Mouse (Mus musculus) stomach, embryonic 16.5 days (tissue): ENCODE results near the gene Snai1. TPM values are rescaled to one million over a fixed set of nuclear protein-coding genes. Genes with fewer than 3 reads are reported as not detected.

ENCODE experiments used
- ATAC-seq: fragments of 200-750 bp; cut with Nextera tagmentation; 2 replicates; pipeline ENCODE4 v1.8.0; 2017; ENCODE audit warnings: moderate number of reproducible peaks, moderate TSS enrichment; ENCODE audit not compliant: insufficient read depth, low FRiP score
- H3K27ac ChIP-seq: fragments of 300-500 bp; sonication (generic); 2 replicates; pipeline ENCODE4 v1.5.1; 2014; ENCODE audit warnings: low read length
- H3K27me3 ChIP-seq: fragments of 300-500 bp; sonication (generic); 2 replicates; pipeline ENCODE4 v1.6.1; 2014; ENCODE audit warnings: low read length, control low read depth, mixed read lengths; ENCODE audit not compliant: control insufficient read depth, insufficient read depth
- H3K36me3 ChIP-seq: fragments of 300-500 bp; sonication (generic); 2 replicates; pipeline ENCODE4 v1.6.1; 2014; ENCODE audit warnings: low read length; ENCODE audit not compliant: control insufficient read depth, insufficient read depth
- H3K4me1 ChIP-seq: fragments of 300-500 bp; sonication (generic); 2 replicates; pipeline ENCODE4 v1.6.1; 2014; ENCODE audit warnings: low read length, control low read depth, mixed read lengths; ENCODE audit not compliant: control insufficient read depth, insufficient read depth
- H3K4me2 ChIP-seq: fragments of 300-500 bp; sonication (generic); 2 replicates; pipeline ENCODE4 v1.6.1; 2014; ENCODE audit warnings: low read depth, low read length, mixed read lengths
- H3K4me3 ChIP-seq: fragments of 300-500 bp; sonication (generic); replicated peaks from 2 replicates; pipeline ENCODE4 v1.5.1; 2014; ENCODE audit warnings: mild to moderate bottlenecking, low read length
- H3K9ac ChIP-seq: fragments of 300-500 bp; sonication (generic); 2 replicates; pipeline ENCODE4 v1.6.1; 2014; ENCODE audit warnings: low read length
- H3K9me3 ChIP-seq: fragments of 300-500 bp; sonication (generic); replicated peaks from 2 replicates; pipeline ENCODE4 v1.6.1; 2016; ENCODE audit warnings: low read length, control low read depth; ENCODE audit not compliant: control insufficient read depth
- WGBS: fragments of 180-500 bp; shearing (Covaris S2); extraction: QIAGEN DNeasy Blood & Tissue Kit; methylation state at CpG from one replicate; pipeline ENCODE4 v1.1.7; 2014; 5-methylcytosine and 5-hydroxymethylcytosine counted together
- polyA plus RNA-seq: library from polyadenylated mRNA; unstranded; fragments of >200 nt; fragmentation: Nextera tagmentation; extraction: Ambion mirVana; gene quantifications from 2 replicates; pipeline ENCODE4 v1.2.1, GENCODE M21; 2015

Snai1 gene
- polyA plus RNA-seq, 1 experiment from 2014 or later, result 15.9 TPM

GRCm38 (mm10) chr2:167559413-167559812 lies 21.4 kb downstream of the Snai1 start:
- Histone ChIP-seq H3K9ac (peak overlapping the region; percentile 64), H3K9me3 (no peaks in the 10 kb centered on the region), H3K36me3 (no peaks in the 10 kb centered on the region), H3K4me1 (peaks cover 23% of the 10 kb centered on the region), H3K4me3 (no peak overlapping the region), H3K4me2 (peak overlapping the region; percentile 39), H3K27ac (no peak overlapping the region), H3K27me3 (no peaks in the 10 kb centered on the region)
- 11% methylated on average over 27 of the region's 27 CpGs for WGBS
- no peak for ATAC-seq

DNA sequence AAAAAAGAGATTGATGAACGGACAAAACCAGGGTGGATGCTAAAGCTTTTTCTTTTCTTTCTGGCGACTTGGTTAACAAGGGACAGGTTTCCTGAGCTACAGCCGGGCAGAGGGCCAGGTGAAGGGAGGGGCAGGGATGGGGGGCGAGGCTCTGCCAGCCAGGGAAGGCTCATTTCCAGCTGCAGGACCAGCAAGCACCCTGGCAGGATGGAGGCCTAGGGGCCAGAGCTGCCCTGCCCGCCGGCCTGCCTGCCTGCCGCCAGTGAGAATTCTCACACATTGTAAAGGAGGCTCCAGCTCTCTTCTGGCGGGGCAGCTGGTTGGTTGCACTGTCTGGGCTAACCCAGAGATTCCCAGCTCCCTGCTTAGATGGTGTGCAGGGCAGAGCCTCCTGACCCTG lies 24.1 kb downstream of the Snai1 start:
- Histone ChIP-seq H3K9ac (no peak overlapping the region; the same call in 1 of the 2 replicates), H3K4me1 (peaks cover 36% of the 10 kb centered on the region), H3K27me3 (no peaks in the 10 kb centered on the region), H3K9me3 (no peaks in the 10 kb centered on the region), H3K4me2 (no peak overlapping the region), H3K36me3 (no peaks in the 10 kb centered on the region), H3K27ac (peak overlapping the region; percentile 17; the same call in 1 of the 2 replicates), H3K4me3 (no peak overlapping the region)
- WGBS, result 31% methylated on average over 8 of the region's 8 CpGs
- ATAC-seq, result no peak

DNA sequence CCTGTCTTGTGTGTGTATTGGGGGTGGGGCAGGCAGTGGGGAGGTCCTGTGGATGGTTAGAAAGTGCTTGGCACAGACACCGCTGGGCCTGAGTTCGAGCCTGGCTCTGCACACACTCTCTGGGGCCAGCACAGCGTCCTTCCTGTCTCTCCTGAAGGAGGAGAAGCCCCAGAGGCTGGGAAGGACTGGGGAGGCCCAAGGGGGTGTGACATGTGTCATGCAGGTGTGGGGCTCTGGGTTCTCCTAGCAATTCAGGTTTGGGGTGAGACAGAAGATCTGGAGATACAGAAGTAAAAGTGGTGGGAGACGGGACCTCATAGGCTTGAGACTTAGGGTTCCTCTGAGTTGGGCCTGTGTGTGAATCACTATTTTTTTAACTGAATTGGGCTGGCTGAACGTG lies 25.0 kb downstream of the Snai1 start:
- no peak overlapping the region for H3K4me3 ChIP-seq
- no peak overlapping the region for H3K9ac ChIP-seq
- ATAC-seq, result no peak
- no peak overlapping the region for H3K4me2 ChIP-seq
- no peak overlapping the region for H3K27ac ChIP-seq
- H3K36me3 ChIP-seq, result no peaks in the 10 kb centered on the region
- 74% methylated on average over 5 of the region's 5 CpGs for WGBS
- H3K4me1 ChIP-seq, result peaks cover 36% of the 10 kb centered on the region
- H3K9me3 ChIP-seq, result no peaks in the 10 kb centered on the region
- no peaks in the 10 kb centered on the region for H3K27me3 ChIP-seq

GRCm38 (mm10) chr2:167563703-167564102 lies 25.7 kb downstream of the Snai1 start:
- Histone ChIP-seq H3K36me3 (no peaks in the 10 kb centered on the region), H3K9me3 (no peaks in the 10 kb centered on the region), H3K4me2 (no peak overlapping the region), H3K27ac (peak overlapping the region; percentile 55; the same call in 1 of the 2 replicates), H3K27me3 (no peaks in the 10 kb centered on the region), H3K9ac (no peak overlapping the region), H3K4me1 (peaks cover 36% of the 10 kb centered on the region), H3K4me3 (no peak overlapping the region)
- 40% methylated on average over 12 of the region's 12 CpGs for WGBS
- ATAC-seq, result peak; percentile 17; the same call in 1 of the 2 replicates

DNA sequence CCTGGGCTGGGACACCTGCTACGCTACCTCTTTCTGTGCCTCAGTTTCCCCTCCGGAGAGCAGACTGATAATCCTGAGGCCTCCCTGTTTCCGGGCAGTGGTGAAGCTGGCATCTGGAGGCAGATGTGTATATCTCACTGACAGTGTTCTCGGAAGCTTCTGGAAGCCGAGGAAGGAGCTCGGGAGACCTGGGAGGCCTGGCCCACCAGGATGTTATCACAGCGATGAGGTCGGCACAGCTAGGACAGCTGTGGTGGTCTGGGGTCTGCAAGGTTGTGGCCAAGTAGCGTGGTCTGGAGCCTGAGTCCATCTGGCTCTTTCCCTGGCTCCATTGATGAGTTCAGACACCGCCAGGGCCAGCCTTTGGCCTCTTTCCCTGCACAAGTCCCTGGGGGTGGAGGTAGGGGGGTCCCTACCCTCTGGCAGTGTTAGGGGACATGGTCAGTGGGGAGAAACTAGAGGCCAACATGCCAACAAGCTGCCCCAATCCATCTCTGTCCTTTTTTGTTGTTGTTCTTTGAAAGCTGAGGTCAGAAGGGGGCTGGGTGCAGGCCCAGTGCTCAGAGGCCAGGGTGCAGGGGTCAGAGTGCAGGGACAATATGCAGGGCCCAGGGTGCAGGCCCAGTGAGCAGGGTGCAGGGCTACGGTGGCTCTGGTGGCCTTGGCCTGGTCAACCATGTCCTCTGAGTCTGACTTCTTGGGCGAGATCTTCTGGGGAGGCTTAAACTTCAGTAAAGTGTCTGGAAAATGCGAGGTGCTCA lies 26.7 kb downstream of the Snai1 start:
- no peak overlapping the region; the same call in 1 of the 2 replicates for H3K27ac ChIP-seq
- no peaks in the 10 kb centered on the region for H3K27me3 ChIP-seq
- no peaks in the 10 kb centered on the region for H3K36me3 ChIP-seq
- H3K4me1 ChIP-seq, result peaks cover 30% of the 10 kb centered on the region
- H3K9ac ChIP-seq, result no peak overlapping the region
- ATAC-seq, result no peak
- 78% methylated on average over 13 of the region's 13 CpGs for WGBS
- H3K4me3 ChIP-seq, result no peak overlapping the region
- no peaks in the 10 kb centered on the region for H3K9me3 ChIP-seq
- no peak overlapping the region for H3K4me2 ChIP-seq

DNA sequence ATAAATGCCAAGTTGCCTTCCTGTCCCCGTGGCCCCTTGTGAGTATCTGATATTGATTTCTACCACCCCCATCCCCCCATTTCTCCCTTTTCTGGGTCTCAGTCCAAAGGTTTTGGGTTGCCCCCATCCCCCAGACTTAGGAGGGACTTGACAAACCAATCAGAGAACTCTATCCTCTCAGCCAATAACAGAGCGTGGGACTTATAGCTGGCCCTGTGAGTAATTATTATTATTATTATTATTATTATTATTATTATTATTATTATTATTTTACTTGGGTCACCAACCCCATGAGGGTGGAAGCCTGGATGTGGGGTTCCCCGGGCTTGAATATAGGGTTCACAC lies 27.3 kb downstream of the Snai1 start:
- no peaks in the 10 kb centered on the region for H3K9me3 ChIP-seq
- WGBS, result 57% methylated on average over 3 of the region's 3 CpGs
- H3K4me1 ChIP-seq, result peaks cover 31% of the 10 kb centered on the region
- peak overlapping the region; percentile 90 for H3K27ac ChIP-seq
- ATAC-seq, result no peak
- H3K9ac ChIP-seq, result peak overlapping the region; percentile 64; the same call in 1 of the 2 replicates
- H3K4me2 ChIP-seq, result peak overlapping the region; percentile 43; the same call in 1 of the 2 replicates
- H3K36me3 ChIP-seq, result no peaks in the 10 kb centered on the region
- H3K4me3 ChIP-seq, result no peak overlapping the region
- no peaks in the 10 kb centered on the region for H3K27me3 ChIP-seq

DNA sequence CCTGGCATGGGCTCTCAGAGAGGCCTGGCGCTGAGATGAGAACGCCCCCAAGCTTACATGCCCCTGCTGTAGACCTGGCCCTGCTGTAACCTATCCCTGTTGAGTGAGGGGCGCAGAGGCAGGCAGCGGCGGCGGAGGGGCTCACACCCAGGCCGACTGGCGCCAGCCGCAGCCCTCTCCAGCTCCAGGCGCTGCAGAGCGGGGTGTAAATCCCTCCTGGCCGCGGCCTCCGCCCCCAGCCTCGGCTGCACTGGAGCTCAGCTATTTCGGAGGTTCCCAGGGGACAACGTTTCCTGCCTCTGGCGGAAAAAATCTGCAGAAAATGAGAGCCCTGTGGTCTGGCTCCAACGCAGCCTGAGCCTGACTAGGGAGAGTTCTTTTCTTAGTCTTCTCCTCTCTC lies 27.7 kb downstream of the Snai1 start:
- Histone ChIP-seq H3K27ac (peak overlapping the region; percentile 90), H3K4me1 (peaks cover 35% of the 10 kb centered on the region), H3K36me3 (no peaks in the 10 kb centered on the region), H3K9ac (peak overlapping the region; percentile 64), H3K4me3 (no peak overlapping the region), H3K4me2 (peak overlapping the region; percentile 43; the same call in 1 of the 2 replicates), H3K9me3 (no peaks in the 10 kb centered on the region), H3K27me3 (no peaks in the 10 kb centered on the region)
- WGBS, result 12% methylated on average over 19 of the region's 19 CpGs
- ATAC-seq, result no peak

DNA sequence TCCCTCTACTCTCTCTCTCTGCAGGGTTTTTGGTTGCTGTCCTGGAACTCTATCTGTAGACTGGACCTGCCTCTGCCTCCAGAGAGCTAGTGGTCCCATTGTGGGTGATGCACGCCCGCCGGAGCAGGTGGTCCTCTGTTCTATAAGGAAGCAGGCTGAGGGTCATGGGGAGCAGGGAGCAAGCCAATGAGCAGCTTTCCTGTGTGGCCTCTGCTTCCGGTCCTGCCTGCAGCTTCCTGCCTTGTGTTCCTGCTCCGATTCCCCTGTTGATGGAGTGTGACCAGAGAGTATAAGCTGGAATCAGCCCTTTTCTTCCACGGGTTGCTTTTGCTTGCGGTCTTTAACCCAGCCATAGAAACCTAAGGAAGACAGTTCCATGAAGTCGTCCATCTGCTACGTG lies 30.1 kb downstream of the Snai1 start:
- WGBS, result 82% methylated on average over 9 of the region's 9 CpGs
- H3K9ac ChIP-seq, result no peak overlapping the region
- H3K27me3 ChIP-seq, result no peaks in the 10 kb centered on the region
- H3K4me2 ChIP-seq, result no peak overlapping the region
- H3K4me3 ChIP-seq, result no peak overlapping the region
- H3K36me3 ChIP-seq, result no peaks in the 10 kb centered on the region
- H3K4me1 ChIP-seq, result peaks cover 34% of the 10 kb centered on the region
- ATAC-seq, result no peak
- H3K9me3 ChIP-seq, result no peaks in the 10 kb centered on the region
- no peak overlapping the region for H3K27ac ChIP-seq

DNA sequence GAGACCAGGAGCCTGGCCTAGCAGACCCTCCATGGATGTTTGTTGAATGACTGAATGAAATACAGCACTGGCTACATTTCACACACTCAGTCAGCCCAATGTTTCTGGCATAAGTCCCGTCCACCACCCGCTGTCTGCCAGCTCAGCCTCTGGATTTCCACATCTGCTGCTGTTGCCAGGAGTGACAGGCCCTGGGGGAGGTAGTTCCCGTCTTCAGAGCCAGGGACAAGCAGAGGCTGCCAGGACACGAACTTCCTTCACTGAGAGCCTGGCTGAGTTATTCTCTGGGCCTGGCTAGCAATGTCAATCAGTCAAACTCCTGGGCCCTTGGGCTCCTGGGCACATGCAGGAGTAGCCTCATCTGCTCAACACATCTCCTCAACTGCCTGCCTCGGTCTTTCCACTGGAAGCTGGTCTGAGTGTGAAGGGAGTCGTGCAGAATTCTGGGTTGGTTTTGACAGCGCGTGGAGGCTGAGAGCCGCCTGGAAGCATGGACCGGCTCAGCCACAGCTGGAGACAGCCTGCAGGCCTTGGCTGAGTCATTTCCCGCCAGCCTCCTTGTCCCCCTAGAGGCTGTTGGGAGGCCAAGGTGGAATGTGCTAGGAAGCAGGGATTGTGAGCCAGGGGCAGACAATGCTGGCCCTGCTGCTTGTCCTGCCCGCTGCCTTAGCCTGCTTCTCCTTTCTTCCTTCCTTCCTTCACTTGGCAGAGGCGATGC lies 32.1 kb downstream of the Snai1 start:
- H3K9me3 ChIP-seq, result no peaks in the 10 kb centered on the region
- 50% methylated on average over 13 of the region's 13 CpGs for WGBS
- H3K9ac ChIP-seq, result peak overlapping the region; percentile 36
- no peaks in the 10 kb centered on the region for H3K27me3 ChIP-seq
- H3K4me1 ChIP-seq, result peaks cover 18% of the 10 kb centered on the region
- peak; percentile 23 for ATAC-seq
- H3K4me3 ChIP-seq, result no peak overlapping the region
- H3K36me3 ChIP-seq, result no peaks in the 10 kb centered on the region
- peak overlapping the region; percentile 82 for H3K27ac ChIP-seq
- no peak overlapping the region for H3K4me2 ChIP-seq
